Mouse (Mus musculus): ENCODE results near the gene Olfr1349. TPM values are rescaled to one million over a fixed set of nuclear protein-coding genes. Genes with fewer than 3 reads are reported as not detected.

Gene Olfr1349
- polyA plus RNA-seq, 1 experiment from 2014 or later = not detected

- ATAC-seq (ENCODE audit: low FRiP score, low TSS enrichment) = no peak
- no peak within 1 kb of the TSS for H3K9ac ChIP-seq (ENCODE audit: low read depth, low read length)
These were observed 55.8 kb downstream of the Olfr1349 start, which contains the start of gene Olfr1346 for GRCm38 (mm10) chr7:6466951-6467350. Gene Olfr1346 (plus strand): TSS chr7:6467101.

More at GRCm38 (mm10) chr7:6466951-6467350, 55.8 kb downstream of the Olfr1349 start, which contains the start of gene Olfr1346:
- H3K36me3 ChIP-seq (ENCODE audit: control insufficient read depth, insufficient read depth, low read length) = no peaks in the 10 kb centered on the region
- H3K4me2 ChIP-seq (replicated peaks; ENCODE audit: low read depth, low read length) = no peak within 1 kb of the TSS
- H3K27ac ChIP-seq (ENCODE audit: low read depth, low read length) = no peak within 1 kb of the TSS
- H3K9me3 ChIP-seq (ENCODE audit: control insufficient read depth, low read length) = no peaks in the 10 kb centered on the region
- no peaks in the 10 kb centered on the region for H3K27me3 ChIP-seq (ENCODE audit: control insufficient read depth, insufficient read depth, low read length)
- no peaks in the 10 kb centered on the region for H3K4me1 ChIP-seq (ENCODE audit: control insufficient read depth, insufficient read depth, low read length)
- H3K4me3 ChIP-seq (ENCODE audit: low read length) = no peak within 1 kb of the TSS

Other genes with a start within 250 kb of the Olfr1349 start
- gene Zfp667, start 236.4 kb downstream of the Olfr1349 start, polyA plus RNA-seq (2014; fragmentation: Nextera tagmentation; extraction: Ambion mirVana) = 4.4 and 4.8 TPM in 2 replicates
- gene Zfp583, start 191.7 kb downstream of the Olfr1349 start, polyA plus RNA-seq (2014; fragmentation: Nextera tagmentation; extraction: Ambion mirVana) = 4.1 and 5.5 TPM in 2 replicates
- gene Gm3854, start 179.2 kb downstream of the Olfr1349 start, polyA plus RNA-seq (2014; fragmentation: Nextera tagmentation; extraction: Ambion mirVana) = 2.6 TPM in 2 replicates
- 2.1 TPM in 2 replicates for gene Zfp78, start 159.7 kb downstream of the Olfr1349 start, polyA plus RNA-seq (2014; fragmentation: Nextera tagmentation; extraction: Ambion mirVana)
- 7.5 and 8.7 TPM in 2 replicates for gene Zfp28, start 139.7 kb downstream of the Olfr1349 start, polyA plus RNA-seq (2014; fragmentation: Nextera tagmentation; extraction: Ambion mirVana)
- not detected in 2 replicates for gene Smim17, start 124.2 kb downstream of the Olfr1349 start, polyA plus RNA-seq (2014; fragmentation: Nextera tagmentation; extraction: Ambion mirVana)
- gene Gm20715, start 112.7 kb downstream of the Olfr1349 start, polyA plus RNA-seq (2014; fragmentation: Nextera tagmentation; extraction: Ambion mirVana) = not detected in 2 replicates
- not detected in 2 replicates for gene Olfr1344, start 84.3 kb downstream of the Olfr1349 start, polyA plus RNA-seq (2014; fragmentation: Nextera tagmentation; extraction: Ambion mirVana)
- not detected in 2 replicates for gene Olfr1336, start 66.8 kb downstream of the Olfr1349 start, polyA plus RNA-seq (2014; fragmentation: Nextera tagmentation; extraction: Ambion mirVana)
- not detected in 2 replicates for gene Olfr1346, start 55.8 kb downstream of the Olfr1349 start, polyA plus RNA-seq (2014; fragmentation: Nextera tagmentation; extraction: Ambion mirVana)
- not detected in 2 replicates for gene Olfr5, start 36.0 kb downstream of the Olfr1349 start, polyA plus RNA-seq (2014; fragmentation: Nextera tagmentation; extraction: Ambion mirVana)
- not detected in 2 replicates for gene Olfr1347, start 23.2 kb downstream of the Olfr1349 start, polyA plus RNA-seq (2014; fragmentation: Nextera tagmentation; extraction: Ambion mirVana)
- not detected in 2 replicates for gene Olfr1348, start 14.2 kb downstream of the Olfr1349 start, polyA plus RNA-seq (2014; fragmentation: Nextera tagmentation; extraction: Ambion mirVana)
- gene Olfr1350, start 41.9 kb upstream of the Olfr1349 start, polyA plus RNA-seq (2014; fragmentation: Nextera tagmentation; extraction: Ambion mirVana) = not detected in 2 replicates
- gene Zim1, start 173.5 kb upstream of the Olfr1349 start, polyA plus RNA-seq (2014; fragmentation: Nextera tagmentation; extraction: Ambion mirVana) = 4.7 and 6.0 TPM in 2 replicates
- gene Peg3, start 207.5 kb upstream of the Olfr1349 start, polyA plus RNA-seq (2014; fragmentation: Nextera tagmentation; extraction: Ambion mirVana) = 111 and 222 TPM in 2 replicates
- gene Usp29, start 207.6 kb upstream of the Olfr1349 start, polyA plus RNA-seq (2014; fragmentation: Nextera tagmentation; extraction: Ambion mirVana) = 9.3 and 9.5 TPM in 2 replicates

All from kidney, embryonic 14.5 days (tissue).